Mouse (Mus musculus) cerebellum, adult 2 months (tissue): ENCODE results near the gene Pygl. TPM values are rescaled to one million over a fixed set of nuclear protein-coding genes. Genes with fewer than 3 reads are reported as not detected.
A peak's percentile ranks its signal among the peaks of the same experiment; 100 is the strongest.

ENCODE experiments used
- DNase-seq, 2 experiments: peaks; one replicate each; pipeline ENCODE4 v3.0.0; 2021
- H3K27ac ChIP-seq: fragments of 200-500 bp; 2 replicates; pipeline ENCODE4 v1.5.1; 2012; ENCODE audit warnings: low read length, control low read depth, inconsistent platforms; ENCODE audit not compliant: insufficient read depth
- H3K27me3 ChIP-seq: fragments of 200-500 bp; 2 replicates; pipeline ENCODE4 v1.6.1; 2012; ENCODE audit warnings: inconsistent platforms, mild to moderate bottlenecking, low read length, moderate library complexity; ENCODE audit not compliant: control insufficient read depth, insufficient read depth
- H3K4me1 ChIP-seq: fragments of 200-500 bp; 2 replicates; pipeline ENCODE4 v1.6.1; 2011; ENCODE audit warnings: low read length; ENCODE audit not compliant: control insufficient read depth, insufficient read depth
- H3K4me3 ChIP-seq: fragments of 200-500 bp; replicated peaks from 2 replicates; pipeline ENCODE3; 2011; ENCODE audit warnings: mild to moderate bottlenecking, low read depth, low read length, control low read depth; ENCODE audit not compliant: insufficient read depth
- CTCF ChIP-seq: fragments of 200-500 bp; IDR thresholded peaks from 2 replicates; pipeline ENCODE4 v1.5.1; 2011; ENCODE audit warnings: low read depth, mild to moderate bottlenecking, control low read depth, low read length, moderate library complexity, borderline replicate concordance; ENCODE audit not compliant: insufficient read depth
- POLR2A ChIP-seq: fragments of 200-500 bp; IDR thresholded peaks from 2 replicates; pipeline ENCODE4 v1.6.1; 2011; ENCODE audit warnings: low read length, control low read depth, borderline replicate concordance; ENCODE audit not compliant: insufficient read depth
- WGBS: fragments of 180-500 bp; shearing (Covaris S2); methylation state at CpG from one replicate; pipeline ENCODE4 v1.1.7; 2018; 5-methylcytosine and 5-hydroxymethylcytosine counted together
- polyA plus RNA-seq: library from polyadenylated mRNA; depleted of rRNA; stranded (reverse); fragments of >200 nt; gene quantifications from 2 replicates; pipeline ENCODE4 v1.2.3, GENCODE M21; 2012

The Pygl gene
- polyA plus RNA-seq, 1 experiment = 1.9 TPM

DNA sequence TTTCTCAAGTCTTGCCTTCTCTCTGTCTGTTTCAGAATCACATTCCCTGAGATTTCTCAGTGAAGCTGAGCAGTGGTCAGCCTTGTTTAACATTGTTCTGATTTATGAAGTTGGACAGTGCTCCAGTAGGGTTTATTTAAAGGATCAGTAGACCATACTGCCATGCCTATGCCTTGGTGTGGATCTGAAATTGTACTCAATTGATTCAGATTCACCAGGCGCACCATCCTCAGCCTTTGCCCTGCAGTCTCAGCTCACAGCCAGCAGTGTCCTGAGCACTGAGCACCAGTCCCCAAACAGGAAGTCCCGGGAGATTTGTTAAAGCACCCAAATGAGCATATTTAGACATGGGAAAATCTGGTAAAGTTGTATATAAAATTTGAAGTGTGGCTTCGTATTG is 66.5 kb downstream of the Pygl start:
- Histone ChIP-seq H3K4me1 (no peaks in the 10 kb centered on the region), H3K27me3 (no peaks in the 10 kb centered on the region), H3K4me3 (no peak overlapping the region), H3K27ac (no peak overlapping the region)
- no peak for DNase-seq
- TF ChIP-seq CTCF = no peak
- TF ChIP-seq POLR2A = no peak
- WGBS = 90% methylated on average over 3 of the region's 3 CpGs

DNA sequence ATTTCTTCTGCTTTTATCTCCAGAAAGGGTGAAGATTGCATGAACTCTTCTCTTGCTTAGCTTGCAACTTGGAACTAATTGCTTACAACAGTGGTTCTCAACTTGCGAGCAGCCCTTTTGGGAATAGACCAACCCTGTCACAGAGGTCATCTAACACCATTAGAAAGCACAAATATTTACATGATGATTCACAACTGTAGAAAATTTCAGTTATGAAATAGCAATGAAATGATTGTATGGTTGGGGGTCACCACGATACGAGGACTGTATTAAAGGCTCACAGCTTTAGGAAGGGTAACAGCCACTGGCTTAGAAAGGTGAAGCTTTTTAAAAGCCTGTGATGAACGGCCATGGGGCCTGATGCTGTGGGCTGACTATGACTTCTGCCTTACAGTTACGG is 70.2 kb downstream of the Pygl start:
- no peak overlapping the region for H3K27ac ChIP-seq
- DNase-seq = no peak
- 91% methylated on average over 5 of the region's 5 CpGs for WGBS
- TF ChIP-seq CTCF (no peak), POLR2A (no peak)
- no peak overlapping the region for H3K4me3 ChIP-seq
- no peaks in the 10 kb centered on the region for H3K27me3 ChIP-seq
- no peaks in the 10 kb centered on the region for H3K4me1 ChIP-seq

DNA sequence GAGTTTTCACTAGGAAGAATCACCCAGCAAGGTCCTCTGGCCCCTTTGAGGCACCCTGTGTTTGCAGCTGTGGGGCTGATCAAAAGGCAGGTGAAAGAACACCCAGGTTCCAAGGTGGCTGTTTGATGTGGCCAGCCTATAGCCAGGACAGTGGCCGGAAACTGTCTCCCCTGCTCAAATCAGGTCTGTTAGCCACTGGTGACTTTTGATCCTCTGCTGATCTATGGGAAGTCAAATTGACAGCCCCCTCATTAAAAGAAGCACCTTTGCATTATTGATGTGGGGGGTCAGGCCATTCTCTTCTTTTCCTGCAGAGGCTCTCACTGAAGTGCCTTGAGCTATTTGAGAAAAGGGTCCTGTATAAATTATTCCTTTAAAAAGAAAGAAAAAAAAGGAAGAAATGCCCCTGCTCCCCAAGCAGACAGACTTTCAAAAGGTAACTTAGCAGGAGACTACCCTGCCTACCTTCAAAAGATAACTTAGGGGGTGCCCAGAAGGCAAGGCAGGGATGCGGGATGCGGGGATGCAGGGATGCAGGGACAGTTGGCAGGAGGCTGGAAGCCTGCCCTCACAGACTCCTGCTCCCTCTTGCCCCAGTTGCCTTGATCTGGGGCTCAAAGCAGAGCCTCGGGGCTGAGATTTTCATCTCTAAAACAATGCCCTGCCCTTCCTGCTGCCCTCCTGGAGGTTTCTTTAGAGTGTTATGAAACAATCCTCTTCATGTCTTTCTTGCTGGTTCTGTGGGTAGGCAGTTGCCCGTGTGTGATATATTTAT is 73.8 kb downstream of the Pygl start:
- Histone ChIP-seq H3K4me3 (no peak overlapping the region), H3K4me1 (no peaks in the 10 kb centered on the region), H3K27me3 (no peaks in the 10 kb centered on the region), H3K27ac (no peak overlapping the region)
- DNase-seq = peak in 1 of 2 experiments; percentile 6
- no peak for TF ChIP-seq CTCF
- TF ChIP-seq POLR2A = no peak
- 48% methylated on average over 5 of the region's 5 CpGs for WGBS

DNA sequence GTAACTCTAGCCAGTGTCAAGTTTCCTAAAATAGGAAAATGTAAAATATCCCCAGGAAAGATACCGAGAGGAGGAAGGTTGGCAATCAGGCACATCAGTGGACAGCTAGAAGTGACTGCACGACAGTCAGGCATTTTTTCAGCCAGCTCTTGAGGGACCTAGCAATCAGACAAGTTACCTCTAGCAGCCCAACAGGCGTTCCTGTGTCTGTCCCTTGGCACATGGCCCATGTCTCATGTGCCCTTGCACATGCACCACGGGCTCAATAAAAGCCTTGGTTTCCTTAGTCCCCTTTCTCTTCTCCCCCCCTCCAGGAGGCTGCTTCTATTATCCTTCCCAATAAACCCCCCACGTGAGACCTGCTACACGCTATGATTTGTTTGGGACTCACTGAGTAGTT is 75.1 kb downstream of the Pygl start:
- WGBS = 50% methylated on average over 6 of the region's 6 CpGs
- TF ChIP-seq CTCF (no peak), POLR2A (no peak)
- H3K4me1 ChIP-seq = no peaks in the 10 kb centered on the region
- no peak overlapping the region for H3K4me3 ChIP-seq
- DNase-seq = no peak
- H3K27ac ChIP-seq = no peak overlapping the region
- H3K27me3 ChIP-seq = no peaks in the 10 kb centered on the region

DNA sequence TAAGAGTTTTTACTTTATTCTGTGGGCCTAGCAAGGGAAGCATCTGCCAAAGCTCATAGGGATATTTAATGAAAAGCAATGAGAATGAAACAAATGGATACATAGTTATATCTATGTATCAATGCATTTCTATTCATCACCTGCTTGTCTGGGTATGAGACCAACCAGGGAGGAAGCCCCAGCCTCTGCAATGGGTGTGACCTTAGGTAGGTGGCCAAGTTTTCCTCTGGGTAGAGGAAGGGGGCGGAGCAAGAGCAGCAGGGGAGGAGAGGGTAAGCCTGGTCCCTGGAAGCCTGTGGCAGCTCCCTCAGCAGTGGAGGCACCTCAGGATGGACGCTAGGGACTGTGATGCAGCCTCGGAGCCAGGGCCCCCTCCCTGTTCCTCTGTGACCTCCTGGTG is 77.4 kb downstream of the Pygl start, which contains the start of gene Abhd12b:
TSS of gene Abhd12b (plus strand) at position 301 of the 400 bp plus-strand sequence.
- TF ChIP-seq POLR2A = no peak
- TF ChIP-seq CTCF = no peak
- 68% methylated on average over 3 of the region's 3 CpGs for WGBS
- no peak for DNase-seq
- Histone ChIP-seq H3K4me1 (no peaks in the 10 kb centered on the region), H3K27me3 (no peaks in the 10 kb centered on the region), H3K4me3 (no peak within 1 kb of the TSS), H3K27ac (no peak within 1 kb of the TSS)

DNA sequence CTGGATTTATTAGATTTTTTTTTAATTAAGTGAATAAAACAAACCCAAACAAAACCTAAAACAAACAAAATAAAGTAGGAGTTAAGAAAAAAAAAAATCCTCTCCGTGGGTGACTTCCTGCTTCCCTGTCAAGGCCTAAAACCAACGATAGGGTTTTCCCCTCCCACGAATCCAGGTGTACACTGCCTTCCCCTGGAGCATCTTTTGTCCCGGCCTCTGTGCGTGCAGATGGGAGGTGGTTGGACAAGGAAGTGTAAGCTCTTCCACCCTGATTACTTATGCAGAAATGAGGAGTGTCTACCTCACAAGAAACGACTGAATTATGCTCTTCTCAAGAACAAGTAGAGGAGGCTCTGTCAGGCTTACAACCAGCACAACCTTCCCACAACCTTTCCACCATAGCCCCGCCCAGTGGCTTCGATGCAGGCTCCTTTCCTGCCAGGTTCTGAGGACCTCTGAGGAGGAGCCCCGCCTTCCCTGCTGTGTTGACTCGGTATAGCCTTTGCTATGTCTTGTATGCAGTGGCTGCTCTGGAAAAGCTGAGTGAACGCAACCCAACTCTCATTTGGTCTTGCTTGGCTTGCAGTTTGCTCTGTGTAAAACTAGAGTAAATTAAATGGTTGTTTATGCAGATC is 82.5 kb downstream of the Pygl start:
- WGBS = 25% methylated on average over 11 of the region's 11 CpGs
- peak; percentile 8 to 12 for DNase-seq
- no peaks in the 10 kb centered on the region for H3K4me1 ChIP-seq
- no peak overlapping the region for H3K27ac ChIP-seq
- TF ChIP-seq CTCF = no peak
- TF ChIP-seq POLR2A = no peak
- no peak overlapping the region for H3K4me3 ChIP-seq
- H3K27me3 ChIP-seq = no peaks in the 10 kb centered on the region

DNA sequence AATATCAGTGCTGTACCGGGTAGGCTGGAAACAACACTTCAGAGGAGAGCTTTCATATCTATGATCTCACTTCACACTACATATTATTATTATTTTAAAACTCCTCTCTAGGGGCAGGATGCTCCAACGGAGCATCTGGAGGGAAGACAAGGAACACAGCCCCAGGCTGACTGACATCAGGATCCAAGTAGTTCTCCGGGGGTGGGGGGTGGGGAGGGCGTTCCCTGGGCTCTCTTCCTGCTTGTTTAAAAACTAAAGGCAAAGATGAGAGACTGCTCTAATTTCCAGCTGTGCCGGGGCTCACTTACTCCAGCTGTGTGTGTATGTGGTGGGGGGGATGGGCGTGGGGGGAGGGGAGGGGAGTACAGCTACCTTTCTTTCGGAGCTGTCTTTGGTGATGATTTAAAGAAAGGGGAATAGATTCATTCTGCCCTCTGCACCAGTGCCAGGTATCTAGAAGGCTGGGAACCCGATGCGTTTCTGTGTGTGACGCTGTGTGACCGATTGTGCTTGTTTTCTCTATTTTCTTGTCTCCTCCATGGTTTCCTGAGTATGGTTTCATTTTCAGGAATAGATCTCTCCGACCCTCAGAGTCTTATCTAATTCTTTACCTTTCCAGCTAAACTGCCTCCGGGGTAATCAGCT is 83.2 kb downstream of the Pygl start:
- no peaks in the 10 kb centered on the region for H3K27me3 ChIP-seq
- H3K27ac ChIP-seq = no peak overlapping the region
- 21% methylated on average over 13 of the region's 13 CpGs for WGBS
- H3K4me1 ChIP-seq = no peaks in the 10 kb centered on the region
- TF ChIP-seq POLR2A = no peak
- peak overlapping the region; percentile 31 for H3K4me3 ChIP-seq
- DNase-seq = no peak
